Mouse (Mus musculus) B cell, adult (primary cell): ENCODE results near the gene Pltp. TPM values are rescaled to one million over a fixed set of nuclear protein-coding genes. Genes with fewer than 3 reads are reported as not detected.

Experiments used
- total RNA-seq: library from RNA; stranded (reverse); gene quantifications from 4 replicates; pipeline ENCODE4 v1.2.4, GENCODE M21; 2023; ENCODE audit not compliant: inconsistent age

The Pltp gene
- total RNA-seq = 8.8 to 12.8 TPM (median 10.6 TPM) in 4 replicates

DNA sequence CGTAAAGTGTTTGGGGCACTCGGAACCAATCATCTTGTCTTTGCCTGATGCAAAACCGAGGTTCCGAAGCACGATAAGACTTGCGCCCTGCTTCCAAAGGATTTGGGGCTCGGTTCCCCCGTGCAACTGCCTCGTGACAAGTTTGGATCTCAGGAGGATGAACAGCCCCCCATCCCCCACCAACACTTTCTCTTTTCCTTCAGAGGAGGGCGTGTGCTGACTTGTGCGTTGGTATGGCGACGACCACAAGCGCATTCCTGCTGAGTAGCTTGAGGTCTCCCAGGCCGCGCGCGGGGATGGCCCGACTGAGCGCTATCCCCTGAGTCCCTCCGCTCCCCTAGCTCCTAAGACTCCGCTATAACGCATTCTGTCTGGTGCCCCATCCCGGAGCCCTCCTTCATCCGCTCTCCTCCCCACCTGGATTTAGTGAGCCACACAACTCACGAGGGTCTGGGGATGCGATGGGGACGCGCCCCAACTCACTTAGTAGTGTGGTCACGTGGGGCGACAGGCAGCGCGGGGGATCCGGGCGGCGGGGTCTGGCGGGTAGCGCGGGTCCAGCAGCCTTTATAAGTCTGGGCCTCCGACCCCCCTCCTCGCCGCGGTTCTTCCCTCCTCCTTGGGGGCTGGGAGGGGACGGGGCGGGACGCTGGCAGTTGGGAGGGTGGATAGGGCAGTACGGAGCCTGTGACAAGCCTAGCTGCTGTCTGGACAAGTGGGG lies at the start of gene Pltp:
Gene Pltp, minus strand, starts transcription at position 611 of the 721 bp plus-strand sequence.

DNA sequence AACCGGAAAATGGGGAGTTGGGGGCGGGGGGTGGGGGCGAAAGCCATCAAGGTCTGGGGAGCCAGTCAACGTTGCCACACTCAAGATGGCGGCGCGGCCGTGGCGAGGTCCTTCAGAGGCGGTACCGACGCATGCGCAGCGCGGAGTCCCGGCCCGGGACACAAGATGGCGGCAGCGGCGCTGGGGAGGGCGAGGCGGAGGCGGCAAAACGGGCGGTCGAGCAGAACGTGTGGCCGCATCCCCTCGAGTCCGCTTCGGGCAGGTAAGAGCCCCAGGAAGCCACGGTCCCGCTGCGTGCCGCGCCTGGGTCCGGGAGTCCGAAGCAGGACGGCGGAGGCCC lies 21.7 kb upstream of the Pltp start, which contains the start of gene Pcif1:
Gene Pcif1, plus strand, starts transcription at position 77 of the 340 bp plus-strand sequence.

GRCm38 (mm10) chr2:164833314-164833959 lies 24.1 kb downstream of the Pltp start, which contains the start of gene Neurl2:
TSS of gene Neurl2 (minus strand) at chr2:164833456.

DNA sequence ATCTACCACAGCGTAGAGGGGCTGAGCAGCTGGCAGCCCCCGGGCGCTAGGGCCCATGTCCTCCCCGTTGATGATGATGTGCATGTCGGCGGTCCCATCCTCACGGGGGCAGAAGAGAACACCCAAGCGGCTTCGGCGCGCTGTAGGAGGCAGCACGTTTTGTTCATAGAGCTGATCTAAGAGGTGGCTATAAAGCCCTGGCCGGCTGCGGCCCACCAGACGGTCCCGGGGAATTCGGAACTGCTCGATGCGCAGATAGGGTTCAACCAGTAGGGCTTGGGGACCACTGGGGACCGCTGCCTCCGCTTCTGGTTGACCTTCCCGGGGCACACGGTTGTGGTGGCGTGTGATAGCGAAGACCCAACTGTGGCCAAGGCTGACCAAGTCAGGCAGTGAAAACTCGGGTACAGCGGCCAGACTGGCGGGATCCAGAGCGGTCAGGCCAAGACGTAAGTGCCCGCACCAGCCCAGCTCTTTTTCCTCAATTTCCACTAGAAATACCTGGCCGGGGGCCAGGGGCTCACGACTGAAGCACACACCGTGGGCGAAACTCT lies 24.7 kb downstream of the Pltp start, which contains the start of gene Ctsa:
Gene Ctsa, plus strand, starts transcription at position 126 of the 554 bp plus-strand sequence.

DNA sequence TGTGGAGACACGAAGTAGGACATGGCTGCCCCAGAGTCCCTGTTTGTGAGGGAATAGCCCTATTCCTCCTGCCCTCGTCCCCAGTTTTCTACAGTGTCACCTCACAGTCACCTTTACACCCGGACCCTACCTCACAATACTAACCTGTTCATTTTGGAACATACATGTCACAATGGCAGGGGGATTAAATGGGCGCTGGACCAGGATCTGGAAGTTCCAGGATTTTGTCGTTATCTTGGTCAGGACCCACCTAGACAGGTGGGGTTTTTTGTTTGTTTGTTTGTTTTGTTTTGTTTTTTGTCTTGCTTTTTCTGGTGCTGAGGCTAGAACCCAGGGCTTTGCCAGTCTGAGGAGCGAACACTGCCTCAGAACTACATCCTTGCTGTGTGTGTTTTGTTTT lies 29.1 kb downstream of the Pltp start, which contains the start of gene Spata25:
Gene Spata25, minus strand, starts transcription at position 101 of the 400 bp plus-strand sequence.

DNA sequence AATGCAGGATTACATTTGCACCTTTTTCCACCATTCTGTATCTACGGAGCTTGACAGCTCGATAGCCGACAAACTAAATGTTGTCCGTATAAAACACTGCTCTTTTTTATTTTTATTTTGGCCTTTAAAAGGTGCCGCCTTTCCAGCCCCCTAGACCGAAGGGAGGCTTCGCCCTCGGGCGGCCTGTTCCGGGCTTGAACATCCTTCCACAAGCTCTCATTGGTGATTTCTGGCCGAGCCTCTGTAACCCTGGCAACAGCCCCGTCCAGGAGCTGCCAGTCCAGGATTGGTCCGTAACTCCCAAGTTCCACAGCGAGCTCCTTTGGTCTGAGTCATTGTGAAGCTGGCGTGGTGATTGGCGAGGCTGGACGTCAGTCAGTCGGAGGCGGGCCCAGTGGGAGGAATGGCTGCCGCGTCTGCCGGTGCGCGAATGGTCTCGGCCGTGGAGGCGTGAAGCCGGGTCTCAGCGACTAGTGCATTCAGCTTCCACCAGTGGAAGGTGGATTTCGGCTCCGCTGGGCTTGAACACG lies 34.8 kb downstream of the Pltp start, which contains the start of gene Zswim1:
Gene Zswim1, plus strand, starts transcription at position 51 of the 530 bp plus-strand sequence.

GRCm38 (mm10) chr2:164804533-164805331 lies 52.8 kb downstream of the Pltp start, which contains the start of the genes Acot8 and Zswim3:
TSS of gene Acot8 (minus strand) at chr2:164804882.
TSS of gene Zswim3 (plus strand) at chr2:164805098.

Other genes starting within 250 kb of the Pltp start
- gene Wfdc6b, start 244.2 kb downstream of the Pltp start, total RNA-seq = not detected in 4 replicates
- not detected in 4 replicates for gene Wfdc8, start 244.1 kb downstream of the Pltp start, total RNA-seq
- gene Wfdc16, start 218.9 kb downstream of the Pltp start, total RNA-seq = not detected in 4 replicates
- gene Wfdc10, start 201.7 kb downstream of the Pltp start, total RNA-seq = not detected in 4 replicates
- gene Wfdc9, start 201.1 kb downstream of the Pltp start, total RNA-seq = not detected in 4 replicates
- not detected in 4 replicates for gene Wfdc11, start 183.6 kb downstream of the Pltp start, total RNA-seq
- not detected in 4 replicates for gene Wfdc13, start 172.6 kb downstream of the Pltp start, total RNA-seq
- not detected in 4 replicates for gene Spint4, start 159.2 kb downstream of the Pltp start, total RNA-seq
- not detected in 4 replicates for gene Spint5, start 142.4 kb downstream of the Pltp start, total RNA-seq
- gene Wfdc3, start 111.8 kb downstream of the Pltp start, total RNA-seq = not detected in 4 replicates
- 35.3 to 43.4 TPM (median 39.6 TPM) in 4 replicates for gene Dnttip1, start 111.7 kb downstream of the Pltp start, total RNA-seq
- 2.6 to 4.9 TPM (median 3.6 TPM) in 4 replicates for gene Ube2c, start 87.8 kb downstream of the Pltp start, total RNA-seq
- gene Tnnc2, start 77.7 kb downstream of the Pltp start, total RNA-seq = not detected in 4 replicates
- gene Snx21, start 71.9 kb downstream of the Pltp start, total RNA-seq = 0.60 to 1.5 TPM (median 0.69 TPM) in 4 replicates
- gene Acot8, start 52.8 kb downstream of the Pltp start, total RNA-seq = 57.2 to 73.3 TPM (median 63.9 TPM) in 4 replicates
- 3.1 to 4.3 TPM (median 3.6 TPM) in 4 replicates for gene Zswim3, start 52.6 kb downstream of the Pltp start, total RNA-seq
- gene Zswim1, start 35.0 kb downstream of the Pltp start, total RNA-seq = 7.8 to 9.8 TPM (median 8.5 TPM) in 4 replicates
- gene Spata25, start 29.2 kb downstream of the Pltp start, total RNA-seq = 0.69 to 0.74 TPM in 2 of 4 replicates, not detected in the others
- 200 to 233 TPM (median 214 TPM) in 4 replicates for gene Ctsa, start 24.8 kb downstream of the Pltp start, total RNA-seq
- gene Neurl2, start 24.3 kb downstream of the Pltp start, total RNA-seq = 4.5 to 5.9 TPM (median 4.9 TPM) in 4 replicates
- 91.0 to 95.0 TPM (median 92.9 TPM) in 4 replicates for gene Pcif1, start 21.6 kb upstream of the Pltp start, total RNA-seq
- 56.4 to 63.7 TPM (median 59.9 TPM) in 4 replicates for gene Zfp335, start 54.0 kb upstream of the Pltp start, total RNA-seq
- 0.36 to 0.55 TPM (median 0.42 TPM) in 4 replicates for gene Mmp9, start 83.1 kb upstream of the Pltp start, total RNA-seq
- gene Slc12a5, start 103.1 kb upstream of the Pltp start, total RNA-seq = 0.83 to 1.8 TPM (median 0.92 TPM) in 4 replicates
- gene Ncoa5, start 177.2 kb upstream of the Pltp start, total RNA-seq = 45.2 to 51.9 TPM (median 47.7 TPM) in 4 replicates
- gene Cd40, start 197.9 kb upstream of the Pltp start, total RNA-seq = 156 to 180 TPM (median 171 TPM) in 4 replicates
- gene 1700025C18Rik, start 233.0 kb upstream of the Pltp start, total RNA-seq = not detected in 4 replicates